Mouse (Mus musculus) E14TG2a.4 (cell line): ENCODE data around the gene Cnnm1.
A peak's percentile ranks its signal among the peaks of the same experiment; 100 is the strongest.

Source experiments
- H3K27me3 ChIP-seq: 2 replicates; pipeline ENCODE4 v1.6.1; 2014; ENCODE audit warnings: low read length, control low read depth; ENCODE audit not compliant: insufficient read depth
- H3K36me3 ChIP-seq: 2 replicates; pipeline ENCODE4 v1.6.1; 2014; ENCODE audit warnings: low read length, control low read depth; ENCODE audit not compliant: insufficient read depth
- H3K4me1 ChIP-seq: replicated peaks from 2 replicates; pipeline ENCODE4 v1.6.1; 2014; ENCODE audit warnings: low read depth, low read length, control low read depth
- H3K4me3 ChIP-seq: replicated peaks from 2 replicates; pipeline ENCODE4 v1.5.1; 2014; ENCODE audit warnings: mild to moderate bottlenecking, low read length
- H3K9me3 ChIP-seq: 2 replicates; pipeline ENCODE4 v1.6.1; 2014; ENCODE audit warnings: low read length, control low read depth
- CTCF ChIP-seq: conservative IDR thresholded peaks from 2 replicates; pipeline ENCODE4 v1.5.1; 2014; ENCODE audit warnings: low read length
- NANOG ChIP-seq: IDR thresholded peaks from 2 replicates; pipeline ENCODE4 v1.6.1; 2014; ENCODE audit warnings: borderline replicate concordance, low read length, mixed read lengths
- POU5F1 ChIP-seq: IDR thresholded peaks from 2 replicates; pipeline ENCODE4 v1.6.1; 2014; ENCODE audit warnings: low read length, borderline replicate concordance

Cnnm1 gene

GRCm38 (mm10) chr19:43469333-43469732, 29.1 kb downstream of the Cnnm1 start:
- Histone ChIP-seq H3K9me3 (peaks cover 10% of the 10 kb centered on the region), H3K4me3 (peak overlapping the region; percentile 35; the same call in 1 of the 2 replicates), H3K4me1 (peaks cover 67% of the 10 kb centered on the region), H3K36me3 (no peaks in the 10 kb centered on the region), H3K27me3 (peaks cover 9% of the 10 kb centered on the region; the same call in 1 of the 2 replicates)
- TF ChIP-seq NANOG (no peak), CTCF (no peak), POU5F1 (no peak)

DNA sequence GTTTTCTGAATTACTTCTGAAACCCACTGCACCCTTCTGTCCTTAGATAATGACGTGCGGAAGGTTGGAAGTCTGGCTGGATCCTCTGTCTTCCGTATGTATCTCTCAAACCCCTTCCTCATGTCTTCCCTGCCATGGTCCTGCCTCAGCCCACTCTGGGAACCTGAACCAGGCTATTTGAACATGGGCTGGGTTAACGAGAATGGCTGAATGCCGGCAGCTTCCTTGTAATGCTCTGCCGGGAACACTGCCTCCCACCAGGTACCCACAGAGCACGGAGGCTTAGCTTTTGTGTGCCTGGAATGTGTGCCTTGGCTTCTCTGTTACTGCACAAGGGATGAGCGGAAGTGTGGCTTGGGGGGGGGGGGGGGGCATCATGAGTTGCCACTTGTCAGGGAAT, 32.1 kb downstream of the Cnnm1 start:
- Histone ChIP-seq H3K4me1 (peaks cover 67% of the 10 kb centered on the region), H3K36me3 (no peaks in the 10 kb centered on the region), H3K27me3 (peaks cover 8% of the 10 kb centered on the region), H3K9me3 (peaks cover 10% of the 10 kb centered on the region), H3K4me3 (peak overlapping the region; percentile 52)
- TF ChIP-seq CTCF: no peak
- TF ChIP-seq NANOG: no peak; the same call in 1 of the 2 replicates
- no peak for TF ChIP-seq POU5F1

DNA sequence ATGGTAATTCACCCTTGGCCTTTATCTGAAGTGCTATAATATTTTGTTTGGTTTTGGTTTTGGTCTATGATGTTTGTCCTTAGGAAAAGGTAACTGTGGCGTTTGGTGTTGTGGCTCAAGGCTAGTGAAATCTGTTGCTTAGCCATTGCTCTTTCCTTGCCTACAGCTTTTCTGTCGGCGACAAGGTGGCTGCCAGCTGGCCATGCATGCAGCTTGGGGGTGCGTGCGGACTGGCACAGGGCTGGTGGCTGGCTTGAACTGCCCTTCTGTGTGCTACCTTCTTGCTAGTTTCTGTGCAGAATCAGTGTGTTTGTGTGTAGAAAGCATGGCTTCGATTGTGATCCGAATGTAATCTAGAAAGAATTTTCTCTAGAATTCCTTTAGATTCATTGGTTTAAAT, 32.5 kb downstream of the Cnnm1 start:
- TF ChIP-seq NANOG: no peak
- TF ChIP-seq POU5F1: no peak
- no peak for TF ChIP-seq CTCF
- H3K4me1 ChIP-seq: peaks cover 63% of the 10 kb centered on the region
- H3K4me3 ChIP-seq: peak overlapping the region; percentile 56; the same call in 1 of the 2 replicates
- H3K27me3 ChIP-seq: peaks cover 8% of the 10 kb centered on the region
- no peaks in the 10 kb centered on the region for H3K36me3 ChIP-seq
- peaks cover 10% of the 10 kb centered on the region for H3K9me3 ChIP-seq

GRCm38 (mm10) chr19:43475642-43476041, 35.4 kb downstream of the Cnnm1 start:
- Histone ChIP-seq H3K4me3 (no peak overlapping the region), H3K36me3 (no peaks in the 10 kb centered on the region), H3K4me1 (peaks cover 38% of the 10 kb centered on the region), H3K27me3 (peaks cover 4% of the 10 kb centered on the region; the same call in 1 of the 2 replicates), H3K9me3 (peaks cover 10% of the 10 kb centered on the region)
- no peak for TF ChIP-seq POU5F1
- no peak for TF ChIP-seq NANOG
- TF ChIP-seq CTCF: no peak

GRCm38 (mm10) chr19:43476063-43476462, 35.8 kb downstream of the Cnnm1 start:
- TF ChIP-seq NANOG: no peak
- TF ChIP-seq CTCF: no peak
- no peak for TF ChIP-seq POU5F1
- H3K4me3 ChIP-seq: no peak overlapping the region
- H3K27me3 ChIP-seq: peaks cover 4% of the 10 kb centered on the region; the same call in 1 of the 2 replicates
- peaks cover 38% of the 10 kb centered on the region for H3K4me1 ChIP-seq
- H3K9me3 ChIP-seq: peaks cover 7% of the 10 kb centered on the region
- H3K36me3 ChIP-seq: no peaks in the 10 kb centered on the region

DNA sequence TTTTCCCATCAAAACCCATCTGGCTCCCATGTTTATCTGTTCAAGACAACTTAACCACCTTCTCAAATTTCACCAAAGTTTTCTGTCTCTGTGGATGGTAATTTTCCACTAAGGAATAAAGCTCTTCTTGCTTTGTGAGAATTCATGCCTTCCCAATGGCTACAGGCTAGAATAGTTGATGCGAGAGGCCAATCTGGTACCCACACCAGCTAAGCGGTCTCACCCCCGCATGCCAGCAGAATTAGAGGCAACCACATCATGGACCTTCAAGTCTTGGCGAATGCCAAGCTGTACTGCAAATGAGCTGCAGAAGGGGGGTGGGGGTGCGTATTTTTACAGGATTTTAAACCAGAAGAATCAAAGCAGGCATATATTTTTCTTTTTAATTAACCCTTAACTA, 37.2 kb downstream of the Cnnm1 start:
- TF ChIP-seq POU5F1 (no peak), CTCF (no peak), NANOG (no peak)

GRCm38 (mm10) chr19:43478891-43479290, 38.7 kb downstream of the Cnnm1 start:
- TF ChIP-seq CTCF (peak; percentile 96), POU5F1 (no peak)
- Histone ChIP-seq H3K4me3 (no peak overlapping the region), H3K36me3 (no peaks in the 10 kb centered on the region), H3K9me3 (no peaks in the 10 kb centered on the region), H3K27me3 (peaks cover 4% of the 10 kb centered on the region; the same call in 1 of the 2 replicates), H3K4me1 (peaks cover 17% of the 10 kb centered on the region)

More for the DNA sequence above, 37.2 kb downstream of the Cnnm1 start:
- H3K9me3 ChIP-seq: no peaks in the 10 kb centered on the region
- no peaks in the 10 kb centered on the region for H3K36me3 ChIP-seq
- H3K27me3 ChIP-seq: peaks cover 4% of the 10 kb centered on the region; the same call in 1 of the 2 replicates
- no peak overlapping the region for H3K4me3 ChIP-seq
- peaks cover 26% of the 10 kb centered on the region for H3K4me1 ChIP-seq

- TF ChIP-seq POU5F1 (no peak), CTCF (no peak), NANOG (no peak)
Measured at GRCm38 (mm10) chr19:43479431-43479830, 39.2 kb downstream of the Cnnm1 start.

GRCm38 (mm10) chr19:43480512-43480911, 40.3 kb downstream of the Cnnm1 start:
- H3K4me1 ChIP-seq: peaks cover 17% of the 10 kb centered on the region

More at GRCm38 (mm10) chr19:43479431-43479830, 39.2 kb downstream of the Cnnm1 start:
- Histone ChIP-seq H3K27me3 (peaks cover 4% of the 10 kb centered on the region; the same call in 1 of the 2 replicates), H3K9me3 (no peaks in the 10 kb centered on the region), H3K36me3 (no peaks in the 10 kb centered on the region), H3K4me3 (no peak overlapping the region), H3K4me1 (peaks cover 16% of the 10 kb centered on the region)

More at GRCm38 (mm10) chr19:43480512-43480911, 40.3 kb downstream of the Cnnm1 start:
- no peak overlapping the region for H3K4me3 ChIP-seq
- H3K27me3 ChIP-seq: 0 out of 2 replicates have a peak, but pooled peaks cover 2% of the 10 kb centered on the region
- H3K9me3 ChIP-seq: no peaks in the 10 kb centered on the region
- H3K36me3 ChIP-seq: no peaks in the 10 kb centered on the region
- TF ChIP-seq CTCF (no peak), NANOG (no peak), POU5F1 (no peak)
